Mouse (Mus musculus): ENCODE results near the gene Spink4. TPM values are rescaled to one million over a fixed set of nuclear protein-coding genes. Genes with fewer than 3 reads are reported as not detected.
A peak's percentile ranks its signal among the peaks of the same experiment; 100 is the strongest.

Gene Spink4
- polyA plus RNA-seq, 1 experiment, result not detected

- H3K9me3 ChIP-seq (replicated peaks; ENCODE audit: control insufficient read depth, insufficient read depth, low read length, poor library complexity, severe bottlenecking), result no peaks in the 10 kb centered on the region
- H3K9ac ChIP-seq (ENCODE audit: low read depth, poor library complexity, severe bottlenecking), result no peak overlapping the region
- no peaks in the 10 kb centered on the region for H3K36me3 ChIP-seq (ENCODE audit: control insufficient read depth, insufficient read depth, low read length, poor library complexity, severe bottlenecking)
- TF ChIP-seq POLR2A (IDR thresholded peaks at IDR 0.05; ENCODE audit: insufficient read depth, low read length) (no peak), EP300 (IDR thresholded peaks at IDR 0.05; ENCODE audit: insufficient read depth, low read depth, low read length) (no peak), CTCF (IDR thresholded peaks at IDR 0.05; ENCODE audit: low read depth, low read length) (no peak)
- no peaks in the 10 kb centered on the region for H3K27me3 ChIP-seq (ENCODE audit: control insufficient read depth, insufficient read depth, low read length, poor library complexity, severe bottlenecking)
- no peaks in the 10 kb centered on the region for H3K4me1 ChIP-seq (ENCODE audit: control insufficient read depth, insufficient read depth, low read length)
- H3K27ac ChIP-seq (ENCODE audit: insufficient read depth, low read length), result no peak overlapping the region
- H3K4me3 ChIP-seq (ENCODE audit: low read depth, low read length), result no peak overlapping the region
Measured at GRCm38 (mm10) chr4:40875842-40876241, 44.0 kb upstream of the Spink4 start.

- no peaks in the 10 kb centered on the region for H3K4me1 ChIP-seq (ENCODE audit: control insufficient read depth, insufficient read depth, low read length)
- TF ChIP-seq POLR2A (IDR thresholded peaks at IDR 0.05; ENCODE audit: insufficient read depth, low read length) (peak; percentile 43), CTCF (IDR thresholded peaks at IDR 0.05; ENCODE audit: low read depth, low read length) (no peak)
- H3K27ac ChIP-seq (ENCODE audit: insufficient read depth, low read length), result peak overlapping the region; percentile 46; the same call in 1 of the 2 replicates
- peak overlapping the region; percentile 14 for H3K9ac ChIP-seq (ENCODE audit: low read depth, poor library complexity, severe bottlenecking)
- peak overlapping the region; percentile 53 for H3K4me3 ChIP-seq (ENCODE audit: low read depth, low read length)
- H3K9me3 ChIP-seq (replicated peaks; ENCODE audit: control insufficient read depth, insufficient read depth, low read length, poor library complexity, severe bottlenecking), result no peaks in the 10 kb centered on the region
- no peaks in the 10 kb centered on the region for H3K36me3 ChIP-seq (ENCODE audit: control insufficient read depth, insufficient read depth, low read length, poor library complexity, severe bottlenecking)
- no peaks in the 10 kb centered on the region for H3K27me3 ChIP-seq (ENCODE audit: control insufficient read depth, insufficient read depth, low read length, poor library complexity, severe bottlenecking)
Measured at GRCm38 (mm10) chr4:40876814-40877371, 43.0 kb upstream of the Spink4 start.

DNA sequence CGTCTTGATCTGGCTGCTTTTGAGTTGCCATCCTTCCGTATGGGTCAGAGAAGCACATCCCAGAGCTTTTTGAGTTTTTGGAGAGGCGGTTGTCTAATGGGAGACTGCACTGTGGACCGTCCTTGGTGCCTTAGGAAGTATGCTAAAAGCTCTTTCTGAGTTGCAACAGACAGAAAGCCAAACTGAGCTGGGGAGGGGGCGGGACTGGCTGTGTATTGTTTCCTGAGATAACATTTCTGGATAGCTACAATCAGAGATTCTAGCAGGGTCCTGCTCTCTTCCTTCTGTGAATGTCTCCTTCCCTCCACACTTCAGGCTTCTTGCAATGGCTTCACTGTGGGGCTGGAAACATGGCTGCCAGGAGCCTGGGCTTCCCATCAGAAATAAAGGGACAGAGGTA lies 42.3 kb upstream of the Spink4 start:
- Histone ChIP-seq H3K9me3 (replicated peaks; ENCODE audit: control insufficient read depth, insufficient read depth, low read length, poor library complexity, severe bottlenecking) (no peaks in the 10 kb centered on the region), H3K27ac (ENCODE audit: insufficient read depth, low read length) (no peak overlapping the region), H3K4me3 (ENCODE audit: low read depth, low read length) (peak overlapping the region; percentile 53; the same call in 1 of the 2 replicates), H3K4me1 (ENCODE audit: control insufficient read depth, insufficient read depth, low read length) (no peaks in the 10 kb centered on the region), H3K36me3 (ENCODE audit: control insufficient read depth, insufficient read depth, low read length, poor library complexity, severe bottlenecking) (no peaks in the 10 kb centered on the region), H3K9ac (ENCODE audit: low read depth, poor library complexity, severe bottlenecking) (no peak overlapping the region), H3K27me3 (ENCODE audit: control insufficient read depth, insufficient read depth, low read length, poor library complexity, severe bottlenecking) (no peaks in the 10 kb centered on the region)
- TF ChIP-seq CTCF (IDR thresholded peaks at IDR 0.05; ENCODE audit: low read depth, low read length) (no peak), EP300 (IDR thresholded peaks at IDR 0.05; ENCODE audit: insufficient read depth, low read depth, low read length) (no peak), POLR2A (IDR thresholded peaks at IDR 0.05; ENCODE audit: insufficient read depth, low read length) (no peak)

DNA sequence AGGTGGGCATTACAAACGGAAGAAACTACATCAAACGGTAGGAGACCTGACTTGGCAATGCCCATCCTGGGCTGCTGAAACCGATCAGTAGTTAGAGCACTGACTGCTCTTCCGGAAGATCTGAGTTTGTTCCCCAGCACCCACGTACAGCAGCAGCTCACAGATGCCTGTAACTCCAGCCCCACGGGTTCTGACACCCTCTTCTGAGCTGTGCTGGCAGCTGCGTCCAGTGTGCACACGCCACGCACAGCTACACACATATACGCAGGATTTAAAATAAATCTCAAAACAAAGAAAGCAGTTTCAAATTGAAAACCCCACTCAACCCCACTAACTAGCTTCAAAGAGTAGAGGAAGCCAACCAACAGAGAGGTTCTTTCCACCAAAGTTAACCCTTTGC lies 36.7 kb upstream of the Spink4 start:
- Histone ChIP-seq H3K36me3 (ENCODE audit: control insufficient read depth, insufficient read depth, low read length, poor library complexity, severe bottlenecking) (no peaks in the 10 kb centered on the region), H3K4me3 (ENCODE audit: low read depth, low read length) (no peak overlapping the region), H3K9ac (ENCODE audit: low read depth, poor library complexity, severe bottlenecking) (no peak overlapping the region), H3K27me3 (ENCODE audit: control insufficient read depth, insufficient read depth, low read length, poor library complexity, severe bottlenecking) (no peaks in the 10 kb centered on the region), H3K9me3 (replicated peaks; ENCODE audit: control insufficient read depth, insufficient read depth, low read length, poor library complexity, severe bottlenecking) (no peaks in the 10 kb centered on the region), H3K4me1 (ENCODE audit: control insufficient read depth, insufficient read depth, low read length) (no peaks in the 10 kb centered on the region), H3K27ac (ENCODE audit: insufficient read depth, low read length) (no peak overlapping the region)
- TF ChIP-seq POLR2A (IDR thresholded peaks at IDR 0.05; ENCODE audit: insufficient read depth, low read length), result no peak
- TF ChIP-seq EP300 (IDR thresholded peaks at IDR 0.05; ENCODE audit: insufficient read depth, low read depth, low read length), result no peak
- TF ChIP-seq CTCF (IDR thresholded peaks at IDR 0.05; ENCODE audit: low read depth, low read length), result no peak

DNA sequence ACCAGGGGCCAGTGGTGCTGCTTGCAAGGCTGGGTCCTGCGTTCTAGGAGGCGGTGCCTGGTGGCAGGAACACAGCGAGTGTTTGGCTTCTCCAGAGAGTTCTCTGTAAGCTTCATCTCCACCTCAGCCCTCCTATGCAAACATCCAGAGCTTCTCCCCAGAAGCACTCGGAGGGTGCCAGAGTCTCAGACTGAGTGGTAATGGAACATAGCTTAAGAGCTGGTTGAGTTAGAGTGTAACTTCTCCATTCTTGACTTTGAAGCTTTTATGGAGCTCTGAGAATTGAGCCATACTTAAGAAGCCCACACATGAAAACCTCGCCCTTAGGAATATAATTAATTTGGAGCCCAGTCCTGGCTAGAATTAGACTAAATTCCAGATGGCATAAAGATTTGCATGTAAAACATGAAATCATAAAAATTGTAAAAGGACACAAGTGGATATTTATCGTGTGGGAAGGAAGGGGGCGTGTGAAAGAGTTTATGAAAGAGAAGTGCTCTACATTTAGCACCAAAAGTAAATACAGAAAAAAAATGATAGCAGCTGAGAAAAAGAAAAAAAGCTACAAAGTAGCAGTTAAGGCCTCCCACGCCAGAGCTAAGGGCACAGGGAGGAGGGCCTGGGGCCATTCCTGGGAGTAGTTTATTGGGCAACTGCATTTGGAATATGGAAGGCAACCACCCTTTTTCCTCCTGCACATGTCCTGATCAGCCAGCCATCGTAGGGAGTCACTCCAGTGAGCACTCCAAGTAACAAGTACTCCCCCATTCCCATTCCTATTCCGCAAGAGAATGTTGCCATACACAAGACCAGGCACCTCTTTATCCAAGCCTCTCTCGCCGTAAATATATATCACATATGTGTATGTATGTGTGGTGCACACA lies 35.3 kb upstream of the Spink4 start:
- no peak overlapping the region for H3K4me3 ChIP-seq (ENCODE audit: low read depth, low read length)
- H3K9ac ChIP-seq (ENCODE audit: low read depth, poor library complexity, severe bottlenecking), result no peak overlapping the region
- H3K27ac ChIP-seq (ENCODE audit: insufficient read depth, low read length), result no peak overlapping the region
- TF ChIP-seq POLR2A (IDR thresholded peaks at IDR 0.05; ENCODE audit: insufficient read depth, low read length) (no peak), EP300 (IDR thresholded peaks at IDR 0.05; ENCODE audit: insufficient read depth, low read depth, low read length) (no peak), CTCF (IDR thresholded peaks at IDR 0.05; ENCODE audit: low read depth, low read length) (no peak)
- no peaks in the 10 kb centered on the region for H3K36me3 ChIP-seq (ENCODE audit: control insufficient read depth, insufficient read depth, low read length, poor library complexity, severe bottlenecking)
- no peaks in the 10 kb centered on the region for H3K4me1 ChIP-seq (ENCODE audit: control insufficient read depth, insufficient read depth, low read length)
- no peaks in the 10 kb centered on the region for H3K9me3 ChIP-seq (replicated peaks; ENCODE audit: control insufficient read depth, insufficient read depth, low read length, poor library complexity, severe bottlenecking)
- no peaks in the 10 kb centered on the region for H3K27me3 ChIP-seq (ENCODE audit: control insufficient read depth, insufficient read depth, low read length, poor library complexity, severe bottlenecking)

DNA sequence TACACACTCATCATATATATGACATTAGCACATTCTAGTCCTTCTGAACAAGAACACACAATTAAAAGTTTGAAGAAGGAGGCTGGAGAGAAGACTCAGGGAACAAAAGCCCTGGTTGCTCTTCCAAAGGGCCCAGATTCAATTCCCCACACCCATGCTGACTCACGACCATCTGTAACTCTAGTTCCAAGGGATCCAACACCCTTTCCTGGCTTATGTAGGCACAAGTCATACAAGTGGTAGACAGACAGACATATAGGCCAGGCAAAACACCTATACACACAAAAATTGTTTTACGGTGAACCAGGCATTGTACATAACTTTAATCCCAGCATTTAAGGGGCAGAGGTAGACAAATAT lies 34.7 kb upstream of the Spink4 start:
- no peaks in the 10 kb centered on the region for H3K4me1 ChIP-seq (ENCODE audit: control insufficient read depth, insufficient read depth, low read length)

More for the DNA sequence above, 34.7 kb upstream of the Spink4 start:
- H3K27ac ChIP-seq (ENCODE audit: insufficient read depth, low read length), result no peak overlapping the region
- no peak for TF ChIP-seq CTCF (IDR thresholded peaks at IDR 0.05; ENCODE audit: low read depth, low read length)
- H3K27me3 ChIP-seq (ENCODE audit: control insufficient read depth, insufficient read depth, low read length, poor library complexity, severe bottlenecking), result no peaks in the 10 kb centered on the region
- H3K9me3 ChIP-seq (replicated peaks; ENCODE audit: control insufficient read depth, insufficient read depth, low read length, poor library complexity, severe bottlenecking), result no peaks in the 10 kb centered on the region
- no peak overlapping the region for H3K4me3 ChIP-seq (ENCODE audit: low read depth, low read length)
- H3K9ac ChIP-seq (ENCODE audit: low read depth, poor library complexity, severe bottlenecking), result no peak overlapping the region
- no peaks in the 10 kb centered on the region for H3K36me3 ChIP-seq (ENCODE audit: control insufficient read depth, insufficient read depth, low read length, poor library complexity, severe bottlenecking)
